Mouse (Mus musculus) liver, embryonic 14.5 days (tissue): ENCODE results near the gene Coro1c.

Source experiments
- CTCF ChIP-seq: IDR thresholded peaks from 2 replicates; pipeline ENCODE4 v1.5.1; 2016; ENCODE audit warnings: antibody characterized with exemption, low read depth, control low read depth
- EP300 ChIP-seq: IDR thresholded peaks from 2 replicates; pipeline ENCODE4 v1.6.1; 2016; ENCODE audit warnings: antibody characterized with exemption, low read depth

GRCm38 (mm10) chr5:113871903-113872548 lies 36.5 kb downstream of the Coro1c start:
- peak; percentile 15; the same call in 1 of the 2 replicates for TF ChIP-seq CTCF
- TF ChIP-seq EP300: no peak
